Mouse (Mus musculus) gastrocnemius, postnatal 10 days (tissue): Measurements from ENCODE around the gene Dnaaf1. TPM values are rescaled to one million over a fixed set of nuclear protein-coding genes. Genes with fewer than 3 reads are reported as not detected.

Experiments
- total RNA-seq, 2 experiments: library from RNA; stranded (reverse); gene quantifications; 2 replicates each; pipeline ENCODE4 v1.2.3; 2021

The Dnaaf1 gene
- total RNA-seq, 2 experiments from 2014 or later: not detected

Other genes with a start within 250 kb of the Dnaaf1 start
- 100 to 1,000 TPM; 176 to 187 TPM for gene Hsbp1, start 230.7 kb upstream of the Dnaaf1 start, total RNA-seq
- gene Mlycd, start 180.4 kb upstream of the Dnaaf1 start, total RNA-seq: 10 to 100 TPM; 66.8 to 67.5 TPM
- 1 to 10 TPM; 2.5 to 5.0 TPM for gene Osgin1, start 141.1 kb upstream of the Dnaaf1 start, total RNA-seq
- gene Necab2, start 128.5 kb upstream of the Dnaaf1 start, total RNA-seq: under 1 TPM; 0.38 to 0.73 TPM
- gene Slc38a8, start 73.5 kb upstream of the Dnaaf1 start, total RNA-seq: not detected
- 10 to 100 TPM; 55.4 to 65.0 TPM for gene Mbtps1, start 16.5 kb upstream of the Dnaaf1 start, total RNA-seq
- gene Hsdl1, start 52 bp upstream of the Dnaaf1 start, total RNA-seq: 10 to 100 TPM; 13.0 to 15.0 TPM
- 1 to 10 TPM; 3.6 to 4.4 TPM for gene Taf1c, start 30.0 kb downstream of the Dnaaf1 start, total RNA-seq
- gene Adad2, start 37.5 kb downstream of the Dnaaf1 start, total RNA-seq: not detected
- under 1 TPM; 0.45 to 0.82 TPM for gene Kcng4, start 60.4 kb downstream of the Dnaaf1 start, total RNA-seq
- 10 to 100 TPM; 69.8 to 78.6 TPM for gene Wfdc1, start 91.1 kb downstream of the Dnaaf1 start, total RNA-seq
- gene Atp2c2, start 124.8 kb downstream of the Dnaaf1 start, total RNA-seq: not detected
- 1 to 10 TPM; 4.7 to 5.2 TPM for gene Tldc1, start 203.2 kb downstream of the Dnaaf1 start, total RNA-seq